Mouse (Mus musculus): ENCODE measurements around the gene Il17rc. TPM values are rescaled to one million over a fixed set of nuclear protein-coding genes. Genes with fewer than 3 reads are reported as not detected.

The Il17rc gene
- polyA plus RNA-seq (2017; shearing (Covaris generic)): not detected

GRCm38 (mm10) chr6:113471297-113471936 is at the start of gene Il17rc:
Gene Il17rc (plus strand): TSS chr6:113471427.

GRCm38 (mm10) chr6:113435664-113436205 is 35.5 kb upstream of the Il17rc start, which contains the start of gene Cidec:
Gene Cidec (minus strand): TSS chr6:113435760.

GRCm38 (mm10) chr6:113442442-113443090 is 28.7 kb upstream of the Il17rc start, which contains the start of gene Jagn1:
Gene Jagn1 (plus strand): TSS chr6:113442569.

GRCm38 (mm10) chr6:113457952-113458534 is 13.2 kb upstream of the Il17rc start, which contains the start of gene Il17re:
Gene Il17re (plus strand): TSS chr6:113458484.

GRCm38 (mm10) chr6:113483100-113483615 is 11.9 kb downstream of the Il17rc start, which contains the start of gene Creld1:
Gene Creld1 (plus strand): TSS chr6:113483297.

GRCm38 (mm10) chr6:113501388-113502084 is 30.3 kb downstream of the Il17rc start, which contains the start of gene Prrt3:
Gene Prrt3 (minus strand): TSS chr6:113501931.

GRCm38 (mm10) chr6:113530932-113531839 is 60.0 kb downstream of the Il17rc start, which contains the start of the genes Emc3 and Fancd2:
Gene Emc3 (minus strand): TSS chr6:113531652.
Gene Fancd2 (plus strand): TSS chr6:113531682.

Other genes starting within 250 kb of the Il17rc start
- gene Mtmr14, start 233.6 kb upstream of the Il17rc start, polyA plus RNA-seq (2017; shearing (Covaris generic)): 50.4 TPM
- gene Cpne9, start 189.1 kb upstream of the Il17rc start, polyA plus RNA-seq (2017; shearing (Covaris generic)): not detected
- 50.9 TPM for gene Brpf1, start 164.3 kb upstream of the Il17rc start, polyA plus RNA-seq (2017; shearing (Covaris generic))
- 4.6 TPM for gene Ogg1, start 144.5 kb upstream of the Il17rc start, polyA plus RNA-seq (2017; shearing (Covaris generic))
- 0.47 TPM for gene Camk1, start 127.4 kb upstream of the Il17rc start, polyA plus RNA-seq (2017; shearing (Covaris generic))
- 28.9 TPM for gene Tada3, start 93.5 kb upstream of the Il17rc start, polyA plus RNA-seq (2017; shearing (Covaris generic))
- gene Arpc4, start 93.3 kb upstream of the Il17rc start, polyA plus RNA-seq (2017; shearing (Covaris generic)): 335 TPM
- gene Ttll3, start 82.2 kb upstream of the Il17rc start, polyA plus RNA-seq (2017; shearing (Covaris generic)): 12.0 TPM
- gene Rpusd3, start 52.1 kb upstream of the Il17rc start, polyA plus RNA-seq (2017; shearing (Covaris generic)): 11.5 TPM
- gene Cidec, start 35.7 kb upstream of the Il17rc start, polyA plus RNA-seq (2017; shearing (Covaris generic)): not detected
- gene Jagn1, start 28.9 kb upstream of the Il17rc start, polyA plus RNA-seq (2017; shearing (Covaris generic)): 18.1 TPM
- 0.22 TPM for gene Il17re, start 12.9 kb upstream of the Il17rc start, polyA plus RNA-seq (2017; shearing (Covaris generic))
- 5.5 TPM for gene Creld1, start 11.9 kb downstream of the Il17rc start, polyA plus RNA-seq (2017; shearing (Covaris generic))
- gene Prrt3, start 30.5 kb downstream of the Il17rc start, polyA plus RNA-seq (2017; shearing (Covaris generic)): 0.19 TPM
- gene Emc3, start 60.2 kb downstream of the Il17rc start, polyA plus RNA-seq (2017; shearing (Covaris generic)): 84.2 TPM
- gene Fancd2, start 60.3 kb downstream of the Il17rc start, polyA plus RNA-seq (2017; shearing (Covaris generic)): 1.5 TPM
- not detected for gene Fancd2os, start 129.3 kb downstream of the Il17rc start, polyA plus RNA-seq (2017; shearing (Covaris generic))
- 142 TPM for gene Brk1, start 133.3 kb downstream of the Il17rc start, polyA plus RNA-seq (2017; shearing (Covaris generic))
- gene Vhl, start 152.5 kb downstream of the Il17rc start, polyA plus RNA-seq (2017; shearing (Covaris generic)): 28.3 TPM
- 123 TPM for gene Irak2, start 167.0 kb downstream of the Il17rc start, polyA plus RNA-seq (2017; shearing (Covaris generic))
- 26.4 TPM for gene Tatdn2, start 225.6 kb downstream of the Il17rc start, polyA plus RNA-seq (2017; shearing (Covaris generic))
- not detected for gene Ghrl, start 248.5 kb downstream of the Il17rc start, polyA plus RNA-seq (2017; shearing (Covaris generic))